Mouse (Mus musculus) neural tube, embryonic 10.5 days (tissue): ENCODE data around the gene Slc5a11.

Experiments
- DNase-seq: peaks from one replicate; pipeline ENCODE4 v3.0.0-alpha.2; 2017; ENCODE audit warnings: low spot score; ENCODE audit errors: extremely low spot score

The Slc5a11 gene

GRCm38 (mm10) chr7:123211461-123211860, 3.1 kb upstream of the Slc5a11 start:
- no peak for DNase-seq

GRCm38 (mm10) chr7:123212316-123212715, 2.3 kb upstream of the Slc5a11 start:
- no peak for DNase-seq

- no peak for DNase-seq
Observed at GRCm38 (mm10) chr7:123215138-123215537, 558 bp downstream of the Slc5a11 start.

GRCm38 (mm10) chr7:123217448-123218354, 3.1 kb downstream of the Slc5a11 start:
- DNase-seq = no peak

GRCm38 (mm10) chr7:123218620-123219019, 4.0 kb downstream of the Slc5a11 start:
- no peak for DNase-seq

GRCm38 (mm10) chr7:123219781-123220632, 5.4 kb downstream of the Slc5a11 start:
- DNase-seq = no peak

GRCm38 (mm10) chr7:123220633-123220942, 6.0 kb downstream of the Slc5a11 start:
- no peak for DNase-seq

GRCm38 (mm10) chr7:123224076-123224475, 9.5 kb downstream of the Slc5a11 start:
- DNase-seq = no peak

- DNase-seq = no peak
Observed at GRCm38 (mm10) chr7:123225159-123225558, 10.6 kb downstream of the Slc5a11 start.

GRCm38 (mm10) chr7:123235449-123235848, 20.9 kb downstream of the Slc5a11 start:
- DNase-seq = peak; percentile 51

GRCm38 (mm10) chr7:123238621-123239020, 24.0 kb downstream of the Slc5a11 start:
- no peak for DNase-seq

GRCm38 (mm10) chr7:123240064-123240463, 25.5 kb downstream of the Slc5a11 start:
- DNase-seq = no peak

GRCm38 (mm10) chr7:123242241-123242640, 27.7 kb downstream of the Slc5a11 start:
- no peak for DNase-seq

- DNase-seq = no peak
Observed at GRCm38 (mm10) chr7:123244833-123245232, 30.3 kb downstream of the Slc5a11 start.

GRCm38 (mm10) chr7:123246504-123247084, 32.0 kb downstream of the Slc5a11 start:
- DNase-seq = no peak

- no peak for DNase-seq
Observed at GRCm38 (mm10) chr7:123248166-123248565, 33.6 kb downstream of the Slc5a11 start.

GRCm38 (mm10) chr7:123251343-123251742, 36.8 kb downstream of the Slc5a11 start:
- DNase-seq = no peak

GRCm38 (mm10) chr7:123253396-123253795, 38.8 kb downstream of the Slc5a11 start:
- no peak for DNase-seq

GRCm38 (mm10) chr7:123254196-123254970, 39.8 kb downstream of the Slc5a11 start:
- no peak for DNase-seq

- no peak for DNase-seq
Observed at GRCm38 (mm10) chr7:123258103-123258502, 43.5 kb downstream of the Slc5a11 start.

GRCm38 (mm10) chr7:123273056-123273455, 58.5 kb downstream of the Slc5a11 start:
- DNase-seq = no peak
